Mouse (Mus musculus): Measurements from ENCODE around the gene Olfr524. TPM values are rescaled to one million over a fixed set of nuclear protein-coding genes. Genes with fewer than 3 reads are reported as not detected.
A peak's percentile ranks its signal among the peaks of the same experiment; 100 is the strongest.

Gene Olfr524
- polyA plus RNA-seq, 1 experiment, result not detected

- no peaks in the 10 kb centered on the region for H3K36me3 ChIP-seq (ENCODE audit: control insufficient read depth, insufficient read depth)
- H3K79me2 ChIP-seq (ENCODE audit: control insufficient read depth, insufficient read depth), result no peaks in the 10 kb centered on the region
- no peaks in the 10 kb centered on the region for H3K27me3 ChIP-seq (ENCODE audit: control insufficient read depth, insufficient read depth, insufficient read length)
- TF ChIP-seq E2F4 (IDR thresholded peaks at IDR 0.05; ENCODE audit: insufficient read depth), result no peak
- no peak for TF ChIP-seq MYOG (IDR thresholded peaks at IDR 0.05; ENCODE audit: control insufficient read depth in 1 of 3, insufficient read depth in 1 of 3, insufficient read length in 2 of 3, low read depth in 2 of 3)
- no peak for TF ChIP-seq REST (IDR thresholded peaks at IDR 0.05; ENCODE audit: insufficient read depth, insufficient read length)
- no peak for TF ChIP-seq POLR2A (IDR thresholded peaks at IDR 0.05; ENCODE audit: insufficient read length, low read depth)
- TF ChIP-seq CEBPB (IDR thresholded peaks at IDR 0.05; ENCODE audit: insufficient read depth, poor library complexity, severe bottlenecking), result no peak
- no peak for TF ChIP-seq USF1 (IDR thresholded peaks at IDR 0.05; ENCODE audit: low read depth)
- TF ChIP-seq MAX (IDR thresholded peaks at IDR 0.05; ENCODE audit: low read depth), result no peak
- TF ChIP-seq TCF12 (IDR thresholded peaks at IDR 0.05; ENCODE audit: insufficient read depth, poor library complexity, severe bottlenecking), result no peak
- TF ChIP-seq MYOD1 (IDR thresholded peaks at IDR 0.05; ENCODE audit: control insufficient read depth in 1 of 3, insufficient read length in 2 of 3, low read depth in 2 of 3), result no peak
- TF ChIP-seq TCF3 (IDR thresholded peaks at IDR 0.05; ENCODE audit: insufficient read length, low read depth), result no peak
- TF ChIP-seq POLR2AphosphoS2 (IDR thresholded peaks at IDR 0.05; ENCODE audit: insufficient read length, low read depth), result no peak
- no peak for TF ChIP-seq SRF (IDR thresholded peaks at IDR 0.05; ENCODE audit: control insufficient read depth, insufficient read length, low read depth)
- no peak overlapping the region for H3K4me2 ChIP-seq (ENCODE audit: low read depth)
- H3ac ChIP-seq (ENCODE audit: control insufficient read depth, insufficient read length), result no peak overlapping the region
- H3K4me3 ChIP-seq, result no peak overlapping the region
Observed at GRCm38 (mm10) chr7:140231026-140231425, 25.3 kb upstream of the Olfr524 start.

DNA sequence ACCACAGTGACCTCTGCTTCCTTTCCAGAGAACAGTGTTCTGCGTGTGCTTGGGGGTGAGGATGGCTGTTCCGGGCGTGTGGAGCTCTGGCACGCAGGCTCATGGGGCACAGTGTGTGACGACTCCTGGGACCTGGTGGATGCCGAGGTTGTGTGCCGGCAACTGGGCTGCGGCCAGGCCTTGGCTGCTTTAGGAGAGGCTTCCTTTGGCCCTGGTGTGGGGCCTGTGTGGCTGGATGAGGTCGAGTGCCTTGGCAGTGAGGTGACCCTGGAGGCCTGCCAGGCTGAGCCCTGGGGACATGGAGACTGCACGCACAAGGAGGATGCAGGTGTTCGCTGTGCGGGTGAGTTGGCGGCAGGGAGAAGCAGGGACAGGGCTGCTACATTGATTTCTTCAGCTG is 22.7 kb upstream of the Olfr524 start:
- Histone ChIP-seq H3K79me2 (ENCODE audit: control insufficient read depth, insufficient read depth) (no peaks in the 10 kb centered on the region), H3K36me3 (ENCODE audit: control insufficient read depth, insufficient read depth) (no peaks in the 10 kb centered on the region), H3K27me3 (ENCODE audit: control insufficient read depth, insufficient read depth, insufficient read length) (no peaks in the 10 kb centered on the region), H3K4me2 (ENCODE audit: low read depth) (no peak overlapping the region), H3ac (ENCODE audit: control insufficient read depth, insufficient read length) (no peak overlapping the region), H3K4me3 (no peak overlapping the region)
- TF ChIP-seq MYOD1 (IDR thresholded peaks at IDR 0.05; ENCODE audit: control insufficient read depth in 1 of 3, insufficient read length in 2 of 3, low read depth in 2 of 3), result no peak
- TF ChIP-seq CEBPB (IDR thresholded peaks at IDR 0.05; ENCODE audit: insufficient read depth, poor library complexity, severe bottlenecking), result no peak
- TF ChIP-seq E2F4 (IDR thresholded peaks at IDR 0.05; ENCODE audit: insufficient read depth), result no peak
- TF ChIP-seq REST (IDR thresholded peaks at IDR 0.05; ENCODE audit: insufficient read depth, insufficient read length), result no peak
- no peak for TF ChIP-seq TCF12 (IDR thresholded peaks at IDR 0.05; ENCODE audit: insufficient read depth, poor library complexity, severe bottlenecking)
- TF ChIP-seq POLR2AphosphoS2 (IDR thresholded peaks at IDR 0.05; ENCODE audit: insufficient read length, low read depth), result no peak
- no peak for TF ChIP-seq SRF (IDR thresholded peaks at IDR 0.05; ENCODE audit: control insufficient read depth, insufficient read length, low read depth)
- no peak for TF ChIP-seq POLR2A (IDR thresholded peaks at IDR 0.05; ENCODE audit: insufficient read length, low read depth)
- TF ChIP-seq USF1 (IDR thresholded peaks at IDR 0.05; ENCODE audit: low read depth), result no peak
- no peak for TF ChIP-seq MAX (IDR thresholded peaks at IDR 0.05; ENCODE audit: low read depth)
- no peak for TF ChIP-seq TCF3 (IDR thresholded peaks at IDR 0.05; ENCODE audit: insufficient read length, low read depth)
- TF ChIP-seq MYOG (IDR thresholded peaks at IDR 0.05; ENCODE audit: control insufficient read depth in 1 of 3, insufficient read depth in 1 of 3, insufficient read length in 2 of 3, low read depth in 2 of 3), result no peak

- no peaks in the 10 kb centered on the region for H3K36me3 ChIP-seq (ENCODE audit: control insufficient read depth, insufficient read depth)
- no peaks in the 10 kb centered on the region for H3K79me2 ChIP-seq (ENCODE audit: control insufficient read depth, insufficient read depth)
- H3K27me3 ChIP-seq (ENCODE audit: control insufficient read depth, insufficient read depth, insufficient read length), result no peaks in the 10 kb centered on the region
- no peak overlapping the region for H3K4me2 ChIP-seq (ENCODE audit: low read depth)
- H3ac ChIP-seq (ENCODE audit: control insufficient read depth, insufficient read length), result no peak overlapping the region
- no peak overlapping the region for H3K4me3 ChIP-seq
- TF ChIP-seq REST (IDR thresholded peaks at IDR 0.05; ENCODE audit: insufficient read depth, insufficient read length) (no peak), POLR2A (IDR thresholded peaks at IDR 0.05; ENCODE audit: insufficient read length, low read depth) (no peak), USF1 (IDR thresholded peaks at IDR 0.05; ENCODE audit: low read depth) (no peak), TCF12 (IDR thresholded peaks at IDR 0.05; ENCODE audit: insufficient read depth, poor library complexity, severe bottlenecking) (no peak), E2F4 (IDR thresholded peaks at IDR 0.05; ENCODE audit: insufficient read depth) (no peak), SRF (IDR thresholded peaks at IDR 0.05; ENCODE audit: control insufficient read depth, insufficient read length, low read depth) (no peak), MAX (IDR thresholded peaks at IDR 0.05; ENCODE audit: low read depth) (no peak), TCF3 (IDR thresholded peaks at IDR 0.05; ENCODE audit: insufficient read length, low read depth) (no peak)
Observed at GRCm38 (mm10) chr7:140224209-140224608, 18.4 kb upstream of the Olfr524 start.

DNA sequence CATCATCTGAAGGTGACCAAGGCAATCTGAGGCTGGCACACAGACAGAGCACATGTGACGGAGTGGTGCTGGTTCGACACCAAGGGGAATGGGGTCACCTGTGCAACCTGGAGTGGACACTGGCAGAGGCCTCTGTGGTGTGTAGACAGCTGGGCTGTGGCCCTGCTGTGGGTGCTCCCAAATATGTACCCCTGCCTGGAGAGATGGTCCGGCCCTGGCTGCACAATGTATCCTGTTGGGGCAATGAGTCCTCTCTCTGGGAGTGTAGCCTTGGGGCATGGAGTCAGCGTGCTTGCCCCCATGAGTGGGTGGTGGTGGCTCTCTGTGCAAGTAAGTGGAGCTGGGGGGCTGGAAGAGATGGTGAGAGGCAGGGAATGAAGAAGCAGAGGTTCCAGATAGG is 14.6 kb upstream of the Olfr524 start:
- Histone ChIP-seq H3K4me3 (no peak overlapping the region), H3K27me3 (ENCODE audit: control insufficient read depth, insufficient read depth, insufficient read length) (no peaks in the 10 kb centered on the region), H3K4me2 (ENCODE audit: low read depth) (no peak overlapping the region), H3ac (ENCODE audit: control insufficient read depth, insufficient read length) (no peak overlapping the region), H3K36me3 (ENCODE audit: control insufficient read depth, insufficient read depth) (no peaks in the 10 kb centered on the region), H3K79me2 (ENCODE audit: control insufficient read depth, insufficient read depth) (no peaks in the 10 kb centered on the region)
- TF ChIP-seq REST (IDR thresholded peaks at IDR 0.05; ENCODE audit: insufficient read depth, insufficient read length), result no peak
- no peak for TF ChIP-seq MYOD1 (IDR thresholded peaks at IDR 0.05; ENCODE audit: control insufficient read depth in 1 of 3, insufficient read length in 2 of 3, low read depth in 2 of 3)
- TF ChIP-seq MAX (IDR thresholded peaks at IDR 0.05; ENCODE audit: low read depth), result no peak
- no peak for TF ChIP-seq POLR2AphosphoS2 (IDR thresholded peaks at IDR 0.05; ENCODE audit: insufficient read length, low read depth)
- TF ChIP-seq SRF (IDR thresholded peaks at IDR 0.05; ENCODE audit: control insufficient read depth, insufficient read length, low read depth), result no peak
- no peak for TF ChIP-seq TCF12 (IDR thresholded peaks at IDR 0.05; ENCODE audit: insufficient read depth, poor library complexity, severe bottlenecking)
- TF ChIP-seq CEBPB (IDR thresholded peaks at IDR 0.05; ENCODE audit: insufficient read depth, poor library complexity, severe bottlenecking), result no peak
- TF ChIP-seq POLR2A (IDR thresholded peaks at IDR 0.05; ENCODE audit: insufficient read length, low read depth), result no peak

DNA sequence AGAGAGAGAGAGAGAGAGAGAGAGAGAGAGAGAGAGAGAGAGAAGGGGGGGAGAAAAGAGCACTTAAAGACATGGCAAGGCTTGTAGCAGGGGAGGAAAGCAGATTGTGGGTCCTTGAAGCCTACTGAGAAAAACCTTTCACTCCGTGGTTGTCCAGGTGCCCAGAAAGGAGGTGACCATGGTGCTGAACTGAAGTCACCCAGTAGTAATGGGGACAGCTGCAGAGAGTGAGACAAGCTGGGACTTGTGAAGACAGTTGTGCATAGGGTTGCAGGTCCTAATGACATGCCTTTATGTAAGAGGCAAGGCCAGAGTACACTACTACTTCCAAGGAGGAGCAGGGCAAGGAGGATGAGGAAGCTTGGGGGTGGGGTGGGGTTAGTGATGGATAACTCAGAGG is 13.5 kb upstream of the Olfr524 start:
- Histone ChIP-seq H3K4me2 (ENCODE audit: low read depth) (no peak overlapping the region), H3K36me3 (ENCODE audit: control insufficient read depth, insufficient read depth) (no peaks in the 10 kb centered on the region), H3K4me3 (no peak overlapping the region), H3ac (ENCODE audit: control insufficient read depth, insufficient read length) (no peak overlapping the region), H3K79me2 (ENCODE audit: control insufficient read depth, insufficient read depth) (no peaks in the 10 kb centered on the region), H3K27me3 (ENCODE audit: control insufficient read depth, insufficient read depth, insufficient read length) (no peaks in the 10 kb centered on the region)
- TF ChIP-seq SRF (IDR thresholded peaks at IDR 0.05; ENCODE audit: control insufficient read depth, insufficient read length, low read depth) (no peak), MAX (IDR thresholded peaks at IDR 0.05; ENCODE audit: low read depth) (no peak), TCF12 (IDR thresholded peaks at IDR 0.05; ENCODE audit: insufficient read depth, poor library complexity, severe bottlenecking) (no peak), USF1 (IDR thresholded peaks at IDR 0.05; ENCODE audit: low read depth) (no peak), POLR2AphosphoS2 (IDR thresholded peaks at IDR 0.05; ENCODE audit: insufficient read length, low read depth) (no peak), TCF3 (IDR thresholded peaks at IDR 0.05; ENCODE audit: insufficient read length, low read depth) (no peak), REST (IDR thresholded peaks at IDR 0.05; ENCODE audit: insufficient read depth, insufficient read length) (peak; percentile 70)
